Mouse (Mus musculus): ENCODE data around the gene Cep131. TPM values are rescaled to one million over a fixed set of nuclear protein-coding genes. Genes with fewer than 3 reads are reported as not detected.

Gene Cep131
- polyA plus RNA-seq, 1 experiment = 12.2 TPM

GRCm38 (mm10) chr11:120114488-120115215 lies 28.0 kb upstream of the Cep131 start:
- Histone ChIP-seq H3K4me1 (ENCODE audit: control insufficient read depth, insufficient read depth, low read length) (peaks cover 2% of the 10 kb centered on the region), H3K9ac (ENCODE audit: low read depth, poor library complexity, severe bottlenecking) (no peak overlapping the region), H3K36me3 (ENCODE audit: control insufficient read depth, insufficient read depth, low read length, poor library complexity, severe bottlenecking) (peaks cover 5% of the 10 kb centered on the region; the same call in 1 of the 2 replicates), H3K27me3 (ENCODE audit: control insufficient read depth, insufficient read depth, low read length, poor library complexity, severe bottlenecking) (no peaks in the 10 kb centered on the region), H3K9me3 (replicated peaks; ENCODE audit: control insufficient read depth, insufficient read depth, low read length, poor library complexity, severe bottlenecking) (no peaks in the 10 kb centered on the region), H3K4me3 (ENCODE audit: low read depth, low read length) (no peak overlapping the region), H3K27ac (ENCODE audit: insufficient read depth, low read length) (no peak overlapping the region)
- TF ChIP-seq CTCF (IDR thresholded peaks at IDR 0.05; ENCODE audit: low read depth, low read length) (no peak), EP300 (IDR thresholded peaks at IDR 0.05; ENCODE audit: insufficient read depth, low read depth, low read length) (no peak), POLR2A (IDR thresholded peaks at IDR 0.05; ENCODE audit: insufficient read depth, low read length) (no peak)

- Histone ChIP-seq H3K4me1 (ENCODE audit: control insufficient read depth, insufficient read depth, low read length) (peaks cover 2% of the 10 kb centered on the region), H3K4me3 (ENCODE audit: low read depth, low read length) (no peak overlapping the region), H3K27me3 (ENCODE audit: control insufficient read depth, insufficient read depth, low read length, poor library complexity, severe bottlenecking) (no peaks in the 10 kb centered on the region), H3K27ac (ENCODE audit: insufficient read depth, low read length) (no peak overlapping the region), H3K36me3 (ENCODE audit: control insufficient read depth, insufficient read depth, low read length, poor library complexity, severe bottlenecking) (peaks cover 5% of the 10 kb centered on the region; the same call in 1 of the 2 replicates), H3K9me3 (replicated peaks; ENCODE audit: control insufficient read depth, insufficient read depth, low read length, poor library complexity, severe bottlenecking) (no peaks in the 10 kb centered on the region), H3K9ac (ENCODE audit: low read depth, poor library complexity, severe bottlenecking) (no peak overlapping the region)
- TF ChIP-seq CTCF (IDR thresholded peaks at IDR 0.05; ENCODE audit: low read depth, low read length) (no peak), EP300 (IDR thresholded peaks at IDR 0.05; ENCODE audit: insufficient read depth, low read depth, low read length) (no peak), POLR2A (IDR thresholded peaks at IDR 0.05; ENCODE audit: insufficient read depth, low read length) (no peak)
Measured at GRCm38 (mm10) chr11:120112136-120112535, 25.5 kb upstream of the Cep131 start.

GRCm38 (mm10) chr11:120111033-120111432 lies 24.4 kb upstream of the Cep131 start:
- no peaks in the 10 kb centered on the region for H3K9me3 ChIP-seq (replicated peaks; ENCODE audit: control insufficient read depth, insufficient read depth, low read length, poor library complexity, severe bottlenecking)
- no peaks in the 10 kb centered on the region for H3K27me3 ChIP-seq (ENCODE audit: control insufficient read depth, insufficient read depth, low read length, poor library complexity, severe bottlenecking)
- TF ChIP-seq EP300 (IDR thresholded peaks at IDR 0.05; ENCODE audit: insufficient read depth, low read depth, low read length) = no peak
- peak; percentile 92 for TF ChIP-seq CTCF (IDR thresholded peaks at IDR 0.05; ENCODE audit: low read depth, low read length)
- no peak for TF ChIP-seq POLR2A (IDR thresholded peaks at IDR 0.05; ENCODE audit: insufficient read depth, low read length)
- peaks cover 5% of the 10 kb centered on the region; the same call in 1 of the 2 replicates for H3K36me3 ChIP-seq (ENCODE audit: control insufficient read depth, insufficient read depth, low read length, poor library complexity, severe bottlenecking)
- H3K4me1 ChIP-seq (ENCODE audit: control insufficient read depth, insufficient read depth, low read length) = peaks cover 2% of the 10 kb centered on the region
- H3K9ac ChIP-seq (ENCODE audit: low read depth, poor library complexity, severe bottlenecking) = no peak overlapping the region
- no peak overlapping the region for H3K4me3 ChIP-seq (ENCODE audit: low read depth, low read length)
- no peak overlapping the region for H3K27ac ChIP-seq (ENCODE audit: insufficient read depth, low read length)

GRCm38 (mm10) chr11:120110554-120110953 lies 23.9 kb upstream of the Cep131 start:
- Histone ChIP-seq H3K27me3 (ENCODE audit: control insufficient read depth, insufficient read depth, low read length, poor library complexity, severe bottlenecking) (no peaks in the 10 kb centered on the region), H3K4me3 (ENCODE audit: low read depth, low read length) (no peak overlapping the region), H3K27ac (ENCODE audit: insufficient read depth, low read length) (no peak overlapping the region), H3K4me1 (ENCODE audit: control insufficient read depth, insufficient read depth, low read length) (peaks cover 2% of the 10 kb centered on the region), H3K9ac (ENCODE audit: low read depth, poor library complexity, severe bottlenecking) (no peak overlapping the region), H3K9me3 (replicated peaks; ENCODE audit: control insufficient read depth, insufficient read depth, low read length, poor library complexity, severe bottlenecking) (no peaks in the 10 kb centered on the region), H3K36me3 (ENCODE audit: control insufficient read depth, insufficient read depth, low read length, poor library complexity, severe bottlenecking) (peaks cover 5% of the 10 kb centered on the region; the same call in 1 of the 2 replicates)
- no peak for TF ChIP-seq POLR2A (IDR thresholded peaks at IDR 0.05; ENCODE audit: insufficient read depth, low read length)
- peak; percentile 30 for TF ChIP-seq CTCF (IDR thresholded peaks at IDR 0.05; ENCODE audit: low read depth, low read length)
- TF ChIP-seq EP300 (IDR thresholded peaks at IDR 0.05; ENCODE audit: insufficient read depth, low read depth, low read length) = no peak

- Histone ChIP-seq H3K9ac (ENCODE audit: low read depth, poor library complexity, severe bottlenecking) (no peak overlapping the region), H3K27me3 (ENCODE audit: control insufficient read depth, insufficient read depth, low read length, poor library complexity, severe bottlenecking) (no peaks in the 10 kb centered on the region), H3K4me1 (ENCODE audit: control insufficient read depth, insufficient read depth, low read length) (peaks cover 2% of the 10 kb centered on the region), H3K4me3 (ENCODE audit: low read depth, low read length) (no peak overlapping the region), H3K9me3 (replicated peaks; ENCODE audit: control insufficient read depth, insufficient read depth, low read length, poor library complexity, severe bottlenecking) (no peaks in the 10 kb centered on the region), H3K27ac (ENCODE audit: insufficient read depth, low read length) (no peak overlapping the region), H3K36me3 (ENCODE audit: control insufficient read depth, insufficient read depth, low read length, poor library complexity, severe bottlenecking) (peaks cover 5% of the 10 kb centered on the region; the same call in 1 of the 2 replicates)
- no peak for TF ChIP-seq EP300 (IDR thresholded peaks at IDR 0.05; ENCODE audit: insufficient read depth, low read depth, low read length)
- no peak for TF ChIP-seq CTCF (IDR thresholded peaks at IDR 0.05; ENCODE audit: low read depth, low read length)
- no peak for TF ChIP-seq POLR2A (IDR thresholded peaks at IDR 0.05; ENCODE audit: insufficient read depth, low read length)
Measured at GRCm38 (mm10) chr11:120109558-120110210, 23.1 kb upstream of the Cep131 start.

- Histone ChIP-seq H3K36me3 (ENCODE audit: control insufficient read depth, insufficient read depth, low read length, poor library complexity, severe bottlenecking) (peaks cover 5% of the 10 kb centered on the region; the same call in 1 of the 2 replicates), H3K27ac (ENCODE audit: insufficient read depth, low read length) (no peak overlapping the region), H3K4me1 (ENCODE audit: control insufficient read depth, insufficient read depth, low read length) (peaks cover 2% of the 10 kb centered on the region), H3K27me3 (ENCODE audit: control insufficient read depth, insufficient read depth, low read length, poor library complexity, severe bottlenecking) (no peaks in the 10 kb centered on the region), H3K9ac (ENCODE audit: low read depth, poor library complexity, severe bottlenecking) (no peak overlapping the region), H3K4me3 (ENCODE audit: low read depth, low read length) (no peak overlapping the region), H3K9me3 (replicated peaks; ENCODE audit: control insufficient read depth, insufficient read depth, low read length, poor library complexity, severe bottlenecking) (no peaks in the 10 kb centered on the region)
- TF ChIP-seq CTCF (IDR thresholded peaks at IDR 0.05; ENCODE audit: low read depth, low read length) = no peak
- TF ChIP-seq POLR2A (IDR thresholded peaks at IDR 0.05; ENCODE audit: insufficient read depth, low read length) = no peak
- TF ChIP-seq EP300 (IDR thresholded peaks at IDR 0.05; ENCODE audit: insufficient read depth, low read depth, low read length) = no peak
Measured at GRCm38 (mm10) chr11:120107796-120108195, 21.2 kb upstream of the Cep131 start.
